Mouse (Mus musculus) heart, postnatal 0 days (tissue): ENCODE measurements around the gene Olfr305.

ENCODE experiments used
- CTCF ChIP-seq: IDR thresholded peaks from 2 replicates; pipeline ENCODE4 v1.5.1; 2016; ENCODE audit warnings: antibody characterized with exemption, control low read depth, low read depth
- EP300 ChIP-seq: IDR thresholded peaks from 2 replicates; pipeline ENCODE4 v1.6.1; 2016; ENCODE audit warnings: antibody characterized with exemption, low read depth

- no peak for TF ChIP-seq CTCF
- TF ChIP-seq EP300: no peak
These were observed 53.1 kb downstream of the Olfr305 start, which contains the start of gene Olfr309 for GRCm38 (mm10) chr7:86313608-86314007.
